Mouse (Mus musculus): ENCODE measurements around the gene Olfr721-ps1.

Olfr721-ps1 gene

DNA sequence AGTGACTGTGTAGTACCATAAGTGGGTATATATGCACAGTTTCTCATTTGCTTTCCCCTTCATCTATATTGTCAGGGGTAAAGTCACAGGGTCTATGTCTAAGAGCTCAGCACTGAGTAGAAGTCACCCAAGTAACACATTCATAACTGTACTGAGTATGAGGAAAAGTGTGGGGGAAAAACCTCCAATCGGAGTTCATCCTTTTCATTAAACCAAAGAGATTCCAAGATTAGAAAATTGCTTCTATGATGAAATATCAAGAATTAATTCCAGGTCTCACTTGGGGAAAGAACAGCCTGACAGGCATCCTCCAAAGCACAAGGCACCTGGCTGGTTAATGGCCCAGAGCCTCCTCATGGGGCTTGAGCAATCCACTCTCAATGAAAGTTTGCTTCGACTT lies at the start of gene Olfr721-ps1:
Olfr721-ps1 (plus strand) TSS at position 301 of the 400 bp plus-strand sequence.
- no peak for DNase-seq (ENCODE audit: low read depth)

DNA sequence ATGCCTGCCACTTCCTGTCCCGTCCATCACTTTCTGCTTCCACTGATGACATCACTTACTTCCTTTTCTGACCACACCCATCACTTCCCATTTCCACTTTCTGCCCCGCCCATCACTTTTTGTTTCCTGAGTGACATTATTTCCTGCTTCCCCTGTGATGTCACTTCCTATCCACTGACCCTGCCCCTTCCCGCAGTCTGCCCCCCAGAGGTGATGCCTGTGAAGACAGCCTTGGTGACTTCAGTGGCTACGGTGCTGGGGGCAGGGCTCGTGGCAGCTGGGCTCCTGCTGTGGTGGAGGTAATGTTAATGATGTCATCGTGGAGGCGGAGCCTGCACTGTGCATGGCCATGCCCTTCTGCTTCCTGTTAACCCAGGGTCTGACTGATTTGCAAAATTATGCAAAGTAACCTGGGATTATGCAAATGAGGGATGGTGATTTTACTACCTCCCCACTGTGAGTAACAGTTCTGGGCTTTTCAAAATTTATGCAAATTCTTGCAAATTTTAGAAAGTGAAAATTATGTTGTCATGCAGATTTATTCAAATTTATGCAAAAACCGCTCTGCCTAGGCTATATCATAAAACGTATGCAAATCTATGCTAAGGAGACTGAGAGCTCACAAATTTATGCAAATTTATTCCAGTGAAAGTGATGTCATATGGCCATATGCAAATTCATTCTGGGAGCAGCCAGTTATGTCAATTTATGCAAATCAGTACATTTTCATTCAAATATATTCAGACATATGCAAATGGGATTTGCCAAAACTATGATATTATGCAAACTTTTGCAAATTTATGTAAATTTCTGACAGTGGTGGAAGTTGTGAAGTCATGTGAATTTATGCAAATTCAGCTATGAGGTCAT lies 49.1 kb upstream of the Olfr721-ps1 start:
- peak; percentile 63 for DNase-seq (ENCODE audit: low read depth)

DNA sequence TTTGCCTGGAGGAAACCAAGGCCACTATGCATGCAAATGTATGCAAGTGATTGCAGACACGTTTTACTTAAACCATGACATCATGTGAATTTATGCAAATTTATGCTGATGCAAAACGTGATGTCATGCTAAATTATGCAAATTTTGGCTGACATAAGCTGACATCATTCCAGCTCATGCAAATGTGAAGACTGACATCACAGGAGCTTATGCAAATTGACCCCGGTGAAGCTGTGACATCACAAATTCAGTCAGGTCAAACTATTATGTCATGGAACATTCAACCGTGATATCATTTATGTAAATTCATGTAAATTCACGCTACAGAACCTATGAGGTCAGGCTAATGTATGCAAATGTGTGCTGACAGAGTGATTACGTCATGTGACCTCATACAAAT lies 48.5 kb upstream of the Olfr721-ps1 start:
- DNase-seq (ENCODE audit: low read depth): peak; percentile 68

DNA sequence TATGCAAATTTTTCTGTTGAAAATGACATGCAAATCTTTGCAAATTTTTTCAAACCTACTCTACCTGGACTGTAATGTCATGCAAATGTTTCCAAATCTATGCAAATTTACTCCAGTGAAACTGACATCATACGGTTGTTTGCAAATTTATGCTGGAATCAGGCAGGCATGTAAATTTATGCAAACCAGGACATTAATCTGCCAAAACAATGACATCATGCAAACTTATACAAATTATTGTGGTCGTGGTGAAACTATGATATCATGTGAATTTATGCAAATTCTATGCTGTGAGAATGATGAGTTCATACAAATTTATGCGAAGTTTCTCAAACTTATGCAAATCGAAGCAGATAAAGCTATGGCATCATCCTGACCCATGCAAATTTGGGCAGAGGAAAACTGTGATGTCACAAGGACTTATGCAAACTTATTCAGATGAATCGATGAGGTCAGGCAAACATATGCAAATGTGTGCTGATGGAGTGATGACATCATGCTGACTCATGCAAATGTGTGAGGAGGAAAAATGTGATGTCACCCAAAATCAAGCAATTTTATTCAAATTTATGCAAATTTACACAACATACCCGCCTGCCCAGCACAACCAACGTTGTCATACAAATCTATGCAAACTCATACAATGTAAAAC lies 47.9 kb upstream of the Olfr721-ps1 start:
- DNase-seq (ENCODE audit: low read depth): peak; percentile 56

DNA sequence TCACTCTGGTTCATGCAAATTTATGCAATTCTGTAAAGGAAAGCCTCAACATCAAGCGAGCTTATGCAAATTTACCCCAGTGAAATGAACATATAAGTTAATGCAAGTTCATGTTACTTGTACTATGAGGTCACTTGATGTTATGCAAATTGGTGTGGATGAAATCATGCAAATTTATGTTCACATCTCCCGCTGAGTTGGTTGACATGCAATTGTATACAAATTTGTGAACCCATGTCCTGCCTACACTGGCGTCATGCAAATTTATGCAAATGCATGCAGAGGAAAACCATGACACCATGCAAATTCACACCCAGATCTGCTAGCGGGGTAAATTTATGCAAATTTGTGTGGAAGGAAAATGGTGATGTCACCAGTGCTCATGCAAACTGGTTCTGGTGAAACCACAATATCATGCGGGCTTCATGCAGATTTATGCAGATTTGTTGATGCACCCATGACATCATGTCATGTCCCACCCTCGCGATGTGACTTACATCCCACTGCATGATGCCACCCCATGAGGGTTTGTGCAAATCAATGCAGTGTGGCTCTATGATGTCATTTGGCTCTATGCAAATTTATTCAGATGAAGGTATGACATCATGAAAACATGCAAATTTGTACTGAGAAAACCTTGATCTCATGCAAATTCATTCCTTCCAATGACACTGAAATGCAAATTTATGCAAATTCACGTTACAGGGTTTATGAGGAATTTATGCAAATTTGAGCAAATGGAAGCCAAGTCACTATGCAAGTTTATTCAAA lies 47.2 kb upstream of the Olfr721-ps1 start:
- DNase-seq (ENCODE audit: low read depth): peak; percentile 46

DNA sequence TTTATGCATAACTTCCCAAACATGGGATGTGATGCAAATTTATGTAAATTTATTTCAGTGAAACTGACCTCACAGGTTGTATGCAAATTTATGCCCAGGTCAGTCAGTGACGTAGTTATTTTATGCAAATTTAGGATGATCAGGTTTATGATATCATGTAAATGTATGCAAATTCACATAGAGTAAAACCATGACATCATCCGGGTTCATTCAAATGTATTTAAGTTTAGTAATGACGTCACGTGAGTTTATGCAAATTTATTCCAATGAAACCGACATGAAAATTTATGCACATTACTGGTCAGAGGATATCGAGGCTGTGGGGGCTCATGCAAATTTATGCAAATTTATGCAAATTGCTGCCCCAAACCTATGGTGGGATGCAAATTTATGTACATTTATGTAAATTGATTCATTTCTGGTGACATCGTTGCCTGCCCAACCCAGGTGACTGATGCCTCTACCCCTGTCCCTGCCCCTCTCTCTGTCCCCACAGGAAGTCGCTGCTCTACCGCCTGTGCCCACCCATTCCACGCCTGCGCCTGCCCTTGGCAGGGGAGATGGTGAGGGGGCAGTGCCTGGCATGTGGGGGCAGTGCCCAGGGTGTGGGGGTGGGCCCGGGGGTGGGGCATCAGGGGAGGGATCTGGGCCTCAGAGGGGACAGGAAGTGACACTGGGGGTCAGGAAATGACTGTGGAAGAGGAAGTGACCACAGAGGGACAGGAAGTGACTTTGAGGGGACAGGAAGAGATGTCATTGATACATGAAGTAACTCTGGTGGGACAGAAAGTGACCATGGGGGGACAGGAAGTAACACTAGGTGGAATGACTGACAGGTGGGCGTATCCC lies 46.4 kb upstream of the Olfr721-ps1 start:
- DNase-seq (ENCODE audit: low read depth): peak; percentile 36

DNA sequence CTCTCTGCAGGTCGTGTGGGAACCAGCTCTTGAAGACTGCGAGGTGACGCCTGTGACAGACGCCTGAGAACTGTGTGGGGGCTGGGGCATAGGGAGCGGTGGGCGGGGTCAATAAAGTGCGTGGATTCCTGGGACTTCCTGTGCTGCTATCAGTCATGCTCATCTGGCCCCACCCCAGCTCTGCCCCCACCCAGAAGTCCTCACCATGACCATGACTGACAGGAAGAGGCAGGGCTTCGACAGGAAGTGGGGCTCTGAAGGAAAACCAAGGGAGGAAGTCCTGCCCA lies 45.8 kb upstream of the Olfr721-ps1 start:
- DNase-seq (ENCODE audit: low read depth): peak; percentile 25

DNA sequence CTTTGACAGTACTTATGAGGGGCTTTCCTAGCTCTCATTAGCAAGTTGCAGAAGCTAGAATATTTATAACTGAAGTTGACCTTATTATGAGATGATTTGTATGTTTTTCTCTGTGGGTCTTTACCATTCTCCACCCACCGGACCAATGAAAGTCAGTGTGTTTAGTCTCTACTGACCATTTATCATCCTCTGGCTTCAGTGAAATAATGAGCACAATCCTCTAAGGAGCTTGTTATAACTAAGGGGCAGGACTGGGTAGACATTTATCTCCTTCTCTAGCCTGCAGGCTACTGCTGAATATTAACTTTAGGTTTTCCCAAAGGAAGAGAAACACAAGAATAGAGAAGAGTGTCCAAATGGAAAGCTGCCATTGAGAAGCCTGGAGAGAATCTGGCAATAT lies 5.6 kb upstream of the Olfr721-ps1 start:
- no peak for DNase-seq (ENCODE audit: low read depth)

DNA sequence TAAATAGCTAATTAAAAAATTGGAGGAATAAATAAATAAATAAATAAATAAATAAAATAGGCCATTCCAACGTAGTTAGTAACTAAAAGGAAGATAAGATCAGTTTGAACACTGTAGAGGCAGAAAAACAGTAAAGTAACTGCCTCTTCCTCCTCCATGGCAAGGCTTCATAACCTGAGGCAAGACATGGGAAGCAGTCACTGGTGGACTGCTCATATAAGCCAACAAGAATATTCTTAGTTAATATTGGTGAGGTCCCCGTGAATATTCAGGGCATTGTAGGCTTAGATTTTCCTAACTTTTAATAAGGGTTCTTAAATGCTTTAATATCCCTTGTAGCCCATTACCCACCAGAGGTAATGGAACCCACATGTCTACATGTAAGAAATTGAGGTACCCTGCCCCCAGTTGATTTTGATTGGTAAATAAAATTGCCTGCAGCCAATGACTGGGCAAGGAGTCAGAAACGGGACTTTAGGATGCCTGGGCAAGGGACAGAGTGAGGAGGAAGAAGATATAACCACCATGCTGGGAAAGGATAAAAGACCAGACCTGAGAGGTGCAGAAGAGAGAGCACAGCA lies 35.1 kb downstream of the Olfr721-ps1 start:
- DNase-seq (ENCODE audit: low read depth): no peak
